Mouse (Mus musculus): ENCODE data around the gene N4bp1.
A peak's percentile ranks its signal among the peaks of the same experiment; 100 is the strongest.

The N4bp1 gene

DNA sequence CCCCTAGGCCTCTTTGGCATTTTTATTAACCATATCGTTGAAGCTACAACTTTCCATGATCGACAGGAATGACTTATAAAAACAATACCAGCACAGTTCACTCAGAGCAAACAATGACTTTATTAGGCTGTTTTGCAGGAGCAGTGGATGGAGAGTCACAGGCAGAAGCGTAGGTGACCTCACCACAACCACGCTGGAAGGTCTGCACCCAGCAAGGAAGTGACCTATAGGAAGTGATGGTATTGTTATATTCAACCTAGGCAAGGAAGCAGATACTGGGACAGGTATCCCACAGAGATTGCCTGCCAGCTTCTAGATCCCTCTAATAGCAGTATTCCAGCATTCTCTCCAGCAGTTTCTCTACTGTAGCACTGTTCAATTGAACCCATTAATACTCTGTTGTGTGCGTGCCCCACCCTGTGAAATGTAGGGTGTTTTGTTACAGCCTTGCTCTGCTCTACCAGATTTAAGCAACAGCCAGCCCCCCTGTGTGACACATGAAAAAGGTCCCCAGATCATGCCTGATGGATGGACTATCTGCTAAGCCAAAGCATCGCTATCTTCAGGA lies 9.2 kb upstream of the N4bp1 start:
- no peak for DNase-seq

DNA sequence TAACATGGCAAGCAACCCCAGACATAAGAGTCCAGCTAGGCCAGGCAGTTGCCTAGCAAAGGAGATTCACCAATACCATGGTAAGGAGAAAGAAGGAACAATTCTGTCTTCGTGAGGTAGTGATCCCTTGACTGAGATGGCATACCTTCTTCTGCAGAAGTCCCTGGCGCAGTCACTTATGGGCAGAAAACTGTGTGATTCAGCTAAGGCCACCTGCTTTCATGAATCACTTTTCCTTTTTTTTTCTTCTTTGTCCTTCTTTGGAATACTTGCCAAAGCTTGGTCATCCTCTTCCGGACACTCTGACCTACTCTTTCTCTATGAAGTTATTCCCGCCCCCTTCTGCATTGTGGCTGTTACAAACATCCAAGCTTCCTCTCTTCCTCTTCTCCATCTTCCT lies 8.5 kb upstream of the N4bp1 start:
- no peak for DNase-seq

DNA sequence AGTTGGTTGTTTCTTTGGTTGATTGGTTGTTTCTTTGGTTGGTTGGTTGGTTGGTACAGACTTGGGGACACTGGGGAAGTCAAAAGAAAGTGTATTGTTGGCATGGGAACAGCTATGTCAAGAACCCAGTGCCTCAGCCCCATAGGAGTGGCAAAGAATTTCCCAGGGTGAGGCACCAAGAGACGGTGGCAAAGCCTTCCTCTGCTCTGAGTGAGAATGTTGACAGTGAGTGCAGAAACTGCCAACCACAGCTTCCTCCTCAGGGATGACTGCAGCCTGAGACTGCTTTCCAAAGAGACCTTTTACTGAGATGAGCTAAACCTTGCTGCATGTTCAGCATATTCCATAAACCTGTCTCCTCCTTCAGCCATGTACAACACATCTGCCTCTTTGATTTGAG lies 6.5 kb upstream of the N4bp1 start:
- no peak for DNase-seq

GRCm38 (mm10) chr8:86888058-86888939 lies 3.2 kb upstream of the N4bp1 start:
- peak; percentile 32 for DNase-seq

- peak; percentile 34 for DNase-seq
These were observed 991 bp downstream of the N4bp1 start for GRCm38 (mm10) chr8:86884067-86884466.

- DNase-seq, result no peak
These were observed 2.2 kb downstream of the N4bp1 start for GRCm38 (mm10) chr8:86882568-86883478.

DNA sequence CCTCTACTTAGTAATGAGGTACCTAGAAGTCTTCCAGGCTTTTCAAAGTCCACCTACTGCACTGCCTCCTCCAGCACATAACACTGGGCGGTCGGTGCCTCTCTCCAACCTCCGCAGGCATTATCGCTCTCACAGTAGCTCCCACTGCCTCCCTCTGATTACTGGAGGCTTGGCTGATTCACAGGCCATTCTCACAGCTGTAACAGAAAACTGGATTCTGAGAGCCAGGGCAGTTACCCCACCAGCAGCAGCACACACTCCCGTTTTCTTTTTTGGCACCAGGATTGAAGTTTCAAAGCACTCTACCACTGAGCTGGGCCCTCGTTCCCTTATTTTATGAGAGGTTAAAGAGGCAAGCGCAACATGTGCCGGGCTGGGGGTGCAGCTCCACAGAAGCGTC lies 3.1 kb downstream of the N4bp1 start:
- DNase-seq, result no peak

- DNase-seq, result no peak
These were observed 3.9 kb downstream of the N4bp1 start for GRCm38 (mm10) chr8:86881068-86881609.

GRCm38 (mm10) chr8:86876831-86877230 lies 8.2 kb downstream of the N4bp1 start:
- DNase-seq, result no peak

- no peak for DNase-seq
These were observed 11.0 kb downstream of the N4bp1 start for GRCm38 (mm10) chr8:86874055-86874454.

GRCm38 (mm10) chr8:86873151-86873550 lies 11.9 kb downstream of the N4bp1 start:
- peak; percentile 80 for DNase-seq

DNA sequence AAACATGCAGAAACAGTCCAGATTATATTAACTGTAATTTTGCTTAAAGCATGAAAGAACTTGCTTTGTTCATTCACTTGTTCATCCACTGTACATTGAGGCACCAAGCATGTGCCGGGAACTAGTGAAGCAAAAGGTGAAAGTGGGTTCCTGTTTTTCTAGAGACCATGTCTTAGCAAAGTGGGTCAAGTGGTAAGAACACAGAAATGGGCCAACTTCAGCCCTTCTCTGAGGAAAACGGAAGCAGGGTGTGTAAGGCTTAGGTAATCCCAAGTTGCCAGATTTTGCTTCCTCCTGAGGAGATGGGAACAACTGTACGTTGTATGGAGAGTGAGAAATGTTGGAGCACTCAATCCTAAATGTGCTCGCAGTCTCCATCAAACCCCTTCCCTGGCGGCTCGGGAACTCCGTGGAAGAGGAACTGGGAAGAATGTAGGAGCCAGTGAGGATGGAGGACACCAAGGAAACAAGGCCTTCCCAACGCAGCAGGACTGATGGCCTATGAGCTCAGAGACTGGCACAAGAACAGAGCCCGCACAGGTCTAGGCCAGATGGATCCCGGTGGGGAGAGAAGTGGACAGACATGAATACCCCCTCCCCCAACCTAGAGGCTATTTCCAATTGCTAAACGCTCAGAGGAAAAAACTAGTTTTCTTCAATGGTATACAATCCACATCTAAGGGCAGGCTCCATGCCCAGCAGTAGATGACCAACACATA lies 12.8 kb downstream of the N4bp1 start:
- DNase-seq, result no peak

DNA sequence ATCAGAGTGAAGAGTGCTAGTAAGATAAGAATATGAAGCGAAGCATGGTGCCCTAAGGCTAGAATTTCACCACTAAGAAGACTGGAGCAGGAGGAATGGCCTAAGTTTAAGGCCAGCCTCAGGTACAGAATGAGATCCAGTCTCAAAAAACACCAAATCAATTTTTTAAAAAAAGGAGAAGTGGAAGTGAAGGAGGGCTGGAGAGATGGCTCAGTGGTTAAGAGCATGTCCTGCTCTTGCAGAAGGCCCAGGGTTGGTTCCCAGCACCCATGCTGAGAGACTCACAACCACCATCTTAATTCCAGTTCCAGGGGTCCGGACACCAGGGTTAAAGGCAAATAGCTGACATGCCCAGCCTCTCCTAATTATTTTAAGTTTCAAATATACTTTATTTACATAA lies 13.6 kb downstream of the N4bp1 start:
- no peak for DNase-seq

DNA sequence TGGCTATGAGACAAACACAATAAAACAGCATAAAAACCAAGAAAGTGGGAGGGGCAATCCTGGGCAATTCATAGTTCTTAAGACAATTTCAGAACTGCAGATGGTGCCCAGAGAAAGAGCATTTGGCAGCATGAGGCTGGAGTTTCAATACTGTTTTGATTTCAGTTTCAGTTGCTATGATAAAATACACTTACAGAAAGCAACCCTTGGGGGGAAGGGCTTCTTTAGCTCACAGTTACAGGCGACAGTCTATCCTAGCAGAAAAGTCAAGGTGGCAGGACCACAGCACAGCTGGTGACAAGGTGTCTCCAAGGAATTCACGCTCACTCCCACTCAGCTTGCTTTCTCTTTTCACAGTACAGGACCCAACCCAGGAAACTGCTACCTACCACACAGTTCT lies 14.3 kb downstream of the N4bp1 start:
- DNase-seq, result no peak

DNA sequence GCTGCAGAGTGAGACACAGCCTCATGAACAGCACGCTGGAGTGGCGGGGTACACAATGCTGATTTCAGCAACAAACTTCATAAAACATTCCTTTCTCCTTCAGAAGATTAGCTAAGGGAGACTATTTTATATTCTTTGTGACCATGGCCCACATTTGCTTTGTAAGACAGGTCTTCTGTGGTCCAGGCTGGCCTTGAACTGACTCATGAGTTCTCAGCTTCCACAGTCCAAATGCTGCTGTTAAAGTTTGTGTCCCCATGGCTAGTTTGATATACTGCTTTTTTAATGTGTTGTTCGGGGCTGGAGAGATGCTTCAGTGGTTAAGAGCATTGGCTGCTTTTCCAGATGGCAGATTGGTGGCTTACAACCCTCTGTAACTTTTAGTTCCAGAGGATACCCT lies 17.0 kb downstream of the N4bp1 start:
- no peak for DNase-seq

- DNase-seq, result no peak
These were observed 20.3 kb downstream of the N4bp1 start for GRCm38 (mm10) chr8:86864764-86865163.

DNA sequence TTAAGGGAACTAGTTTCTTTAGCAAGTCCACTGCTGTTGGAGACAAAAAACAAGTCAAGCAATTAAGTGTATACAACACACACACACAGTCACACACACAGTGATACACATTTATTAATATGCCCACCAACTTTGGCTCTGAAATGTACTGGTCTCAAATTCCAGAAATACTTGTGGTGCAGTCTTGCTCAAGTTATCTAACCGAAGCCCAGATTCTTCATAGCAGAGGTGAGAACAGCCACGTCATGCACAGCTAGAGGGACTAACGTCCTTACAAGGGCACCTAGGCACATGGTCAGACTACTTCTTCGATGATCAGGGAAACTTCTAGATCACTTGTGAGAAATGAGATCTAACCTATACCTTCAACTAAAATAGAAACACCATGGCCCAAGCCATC lies 22.2 kb downstream of the N4bp1 start:
- DNase-seq, result no peak

DNA sequence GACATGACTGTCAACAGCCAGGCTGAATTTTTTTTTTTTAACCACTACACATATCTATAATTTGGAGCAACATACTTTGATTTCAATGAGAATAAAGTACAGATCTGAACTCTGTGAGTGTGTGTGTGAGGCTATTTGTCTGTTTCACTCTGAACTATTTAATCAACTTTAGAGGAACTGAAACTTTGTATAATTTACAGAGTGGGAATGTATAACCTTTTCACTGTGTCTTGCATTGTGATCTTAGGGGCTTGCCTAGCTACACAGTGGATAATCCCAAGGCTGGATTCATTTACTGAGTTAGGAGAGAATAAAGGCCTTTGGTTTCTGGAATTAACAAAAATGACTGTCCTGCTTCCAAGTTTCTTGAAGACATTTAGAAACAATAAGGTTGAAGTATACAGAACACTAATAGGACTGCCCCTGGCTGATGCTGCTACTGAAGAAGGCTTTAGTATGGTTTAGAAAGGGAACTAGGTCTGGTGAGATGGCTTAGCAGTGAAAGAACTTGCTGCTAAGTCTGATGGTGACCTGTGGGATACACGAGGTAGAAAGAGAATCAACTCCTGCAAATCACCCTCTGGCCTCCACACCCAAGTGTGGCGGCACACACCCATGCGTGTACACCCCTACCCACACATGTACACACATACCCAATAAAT lies 22.8 kb downstream of the N4bp1 start:
- no peak for DNase-seq

- no peak for DNase-seq
These were observed 23.5 kb downstream of the N4bp1 start for GRCm38 (mm10) chr8:86861516-86861915.

- DNase-seq, result no peak
These were observed 28.8 kb downstream of the N4bp1 start for GRCm38 (mm10) chr8:86856248-86856647.

- no peak for DNase-seq
These were observed 30.4 kb downstream of the N4bp1 start for GRCm38 (mm10) chr8:86854686-86855085.

DNA sequence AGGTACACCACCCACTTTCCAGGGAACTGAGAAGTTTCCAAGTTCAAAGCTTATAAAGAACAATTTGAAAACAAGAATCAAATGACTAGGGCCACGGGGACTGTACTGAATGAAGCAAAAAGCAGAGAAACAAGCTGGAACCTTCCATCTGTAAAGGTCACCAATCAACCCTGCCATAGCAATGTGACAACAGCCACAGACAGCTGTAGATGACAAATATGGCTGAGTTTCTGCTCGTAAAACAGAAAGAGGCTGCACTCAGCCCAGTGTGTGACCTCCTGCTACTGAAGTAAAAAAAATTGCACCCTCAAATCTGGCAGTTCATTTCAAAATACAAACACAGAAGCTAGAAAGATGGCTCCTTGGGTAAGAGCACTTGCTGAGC lies 31.1 kb downstream of the N4bp1 start:
- DNase-seq, result peak; percentile 34

All from kidney, postnatal 10 days (tissue).